Mouse (Mus musculus) forebrain, embryonic 15.5 days (tissue): ENCODE results near the gene Abcg4. TPM values are rescaled to one million over a fixed set of nuclear protein-coding genes. Genes with fewer than 3 reads are reported as not detected.
A peak's percentile ranks its signal among the peaks of the same experiment; 100 is the strongest.
"Not testable (repeated sequence)": the region's sequence is repeated elsewhere in the genome, so short reads cannot be mapped to it uniquely, and the experiment has no call there.

Experiments
- ATAC-seq: fragments of 200-750 bp; cut with Nextera tagmentation; replicated peaks from 2 replicates; pipeline ENCODE4 v1.8.0; 2017; ENCODE audit warnings: mild to moderate bottlenecking, moderate TSS enrichment, moderate library complexity
- H3K27ac ChIP-seq: fragments of 300-500 bp; sonication (generic); replicated peaks from 2 replicates; pipeline ENCODE4 v1.5.1; 2015; ENCODE audit warnings: mild to moderate bottlenecking, inconsistent platforms
- H3K27me3 ChIP-seq: fragments of 300-500 bp; sonication (generic); 2 replicates; pipeline ENCODE4 v1.6.1; 2015; ENCODE audit warnings: inconsistent platforms
- H3K36me3 ChIP-seq: fragments of 300-500 bp; sonication (generic); 2 replicates; pipeline ENCODE4 v1.6.1; 2015; ENCODE audit warnings: mild to moderate bottlenecking, inconsistent platforms
- H3K4me1 ChIP-seq: fragments of 300-500 bp; sonication (generic); 2 replicates; pipeline ENCODE4 v1.6.1; 2015; ENCODE audit warnings: inconsistent platforms
- H3K4me2 ChIP-seq: fragments of 300-500 bp; sonication (generic); replicated peaks from 2 replicates; pipeline ENCODE4 v1.6.1; 2015; ENCODE audit warnings: mild to moderate bottlenecking, inconsistent platforms
- H3K4me3 ChIP-seq: fragments of 300-500 bp; sonication (generic); 2 replicates; pipeline ENCODE4 v1.5.1; 2015; ENCODE audit warnings: mild to moderate bottlenecking, inconsistent platforms
- H3K9ac ChIP-seq: fragments of 300-500 bp; sonication (generic); replicated peaks from 2 replicates; pipeline ENCODE4 v1.6.1; 2015; ENCODE audit warnings: mild to moderate bottlenecking, inconsistent platforms
- H3K9me3 ChIP-seq: fragments of 300-500 bp; sonication (generic); 2 replicates; pipeline ENCODE4 v1.6.1; 2016; ENCODE audit warnings: inconsistent platforms
- WGBS: fragments of 180-500 bp; shearing (Covaris S2); methylation state at CpG from one replicate; pipeline ENCODE4 v1.1.7; 2015; ENCODE audit warnings: mixed read lengths; 5-methylcytosine and 5-hydroxymethylcytosine counted together
- polyA plus RNA-seq: library from polyadenylated mRNA; unstranded; fragments of >200 nt; fragmentation: Nextera tagmentation; extraction: Ambion mirVana; gene quantifications from 2 replicates; pipeline ENCODE4 v1.2.1, GENCODE M21; 2015

Abcg4 gene
- 14.2 and 15.6 TPM in 2 replicates for polyA plus RNA-seq

- Histone ChIP-seq H3K27ac (peak within 1 kb of the TSS; percentile 43), H3K4me2 (peak within 1 kb of the TSS; percentile 95), H3K27me3 (no peaks in the 10 kb centered on the region), H3K36me3 (peaks cover 20% of the 10 kb centered on the region), H3K4me3 (peak within 1 kb of the TSS; percentile 62), H3K4me1 (peaks cover 23% of the 10 kb centered on the region), H3K9ac (peak within 1 kb of the TSS; percentile 86), H3K9me3 (no peaks in the 10 kb centered on the region)
- WGBS = under 1% methylated on average over 38 of the region's 38 CpGs
- peak; percentile 62 for ATAC-seq
Observed at GRCm38 (mm10) chr9:44288076-44288958, at the start of gene Abcg4. Gene Abcg4 (minus strand): TSS chr9:44288615.

- Histone ChIP-seq H3K4me1 (peaks cover 27% of the 10 kb centered on the region), H3K4me3 (peak overlapping the region; percentile 92), H3K9ac (peak overlapping the region; percentile 20; the same call in 1 of the 2 replicates), H3K4me2 (peak overlapping the region; percentile 84; the same call in 1 of the 2 replicates), H3K36me3 (peaks cover 24% of the 10 kb centered on the region), H3K27me3 (no peaks in the 10 kb centered on the region), H3K27ac (no peak overlapping the region), H3K9me3 (no peaks in the 10 kb centered on the region)
- no peak for ATAC-seq
- WGBS = 64% methylated on average over 9 of the region's 9 CpGs
Observed at GRCm38 (mm10) chr9:44337436-44338169, 49.2 kb upstream of the Abcg4 start.

- no peaks in the 10 kb centered on the region for H3K27me3 ChIP-seq
- H3K9me3 ChIP-seq = no peaks in the 10 kb centered on the region
- peaks cover 25% of the 10 kb centered on the region for H3K4me1 ChIP-seq
- H3K27ac ChIP-seq = no peak overlapping the region
- peak overlapping the region; percentile 84 for H3K4me2 ChIP-seq
- peak overlapping the region; percentile 92 for H3K4me3 ChIP-seq
- ATAC-seq = no peak
- H3K36me3 ChIP-seq = peaks cover 28% of the 10 kb centered on the region
- WGBS = 79% methylated on average over 3 of the region's 3 CpGs
- peak overlapping the region; percentile 92 for H3K9ac ChIP-seq
Observed at GRCm38 (mm10) chr9:44336964-44337363, 48.5 kb upstream of the Abcg4 start.

- 16% methylated on average over 4 of the region's 4 CpGs for WGBS
- peak overlapping the region; percentile 92 for H3K9ac ChIP-seq
- peak overlapping the region; percentile 84 for H3K4me2 ChIP-seq
- peaks cover 33% of the 10 kb centered on the region for H3K36me3 ChIP-seq
- not testable (repeated sequence) for H3K27me3 ChIP-seq, H3K9me3 ChIP-seq, H3K27ac ChIP-seq, ATAC-seq
- peaks cover 25% of the 10 kb centered on the region for H3K4me1 ChIP-seq
- H3K4me3 ChIP-seq = peak overlapping the region; percentile 92
Observed at GRCm38 (mm10) chr9:44336513-44336912, 48.1 kb upstream of the Abcg4 start.

- Histone ChIP-seq H3K36me3 (peaks cover 36% of the 10 kb centered on the region), H3K9ac (peak overlapping the region; percentile 92), H3K9me3 (no peaks in the 10 kb centered on the region), H3K4me2 (peak overlapping the region; percentile 84), H3K4me1 (peaks cover 25% of the 10 kb centered on the region), H3K27ac (peak overlapping the region; percentile 93; the same call in 1 of the 2 replicates), H3K27me3 (no peaks in the 10 kb centered on the region), H3K4me3 (peak overlapping the region; percentile 92)
- no peak for ATAC-seq
- under 1% methylated on average over 5 of the region's 5 CpGs for WGBS
Observed at GRCm38 (mm10) chr9:44336093-44336406, 47.6 kb upstream of the Abcg4 start.

GRCm38 (mm10) chr9:44335331-44336092 lies 47.1 kb upstream of the Abcg4 start:
- WGBS = under 1% methylated on average over 50 of the region's 50 CpGs
- Histone ChIP-seq H3K36me3 (peaks cover 41% of the 10 kb centered on the region), H3K4me3 (peak overlapping the region; percentile 92), H3K9ac (peak overlapping the region; percentile 92), H3K27ac (peak overlapping the region; percentile 93), H3K9me3 (no peaks in the 10 kb centered on the region), H3K4me2 (peak overlapping the region; percentile 84), H3K27me3 (no peaks in the 10 kb centered on the region), H3K4me1 (peaks cover 25% of the 10 kb centered on the region)
- no peak; the same call in 1 of the 2 replicates for ATAC-seq

- peaks cover 25% of the 10 kb centered on the region for H3K4me1 ChIP-seq
- H3K9me3 ChIP-seq = no peaks in the 10 kb centered on the region
- peak within 1 kb of the TSS; percentile 92 for H3K4me3 ChIP-seq
- ATAC-seq = peak; percentile 97
- H3K27ac ChIP-seq = peak within 1 kb of the TSS; percentile 93
- peak within 1 kb of the TSS; percentile 84 for H3K4me2 ChIP-seq
- no peaks in the 10 kb centered on the region for H3K27me3 ChIP-seq
- H3K36me3 ChIP-seq = peaks cover 45% of the 10 kb centered on the region
- under 1% methylated on average over 89 of the region's 91 CpGs for WGBS
- H3K9ac ChIP-seq = peak within 1 kb of the TSS; percentile 92
Observed at GRCm38 (mm10) chr9:44334396-44335330, 46.2 kb upstream of the Abcg4 start, which contains the start of gene H2afx. Gene H2afx (plus strand): TSS chr9:44334694.

- no peak overlapping the region for H3K4me2 ChIP-seq
- no peak overlapping the region for H3K4me3 ChIP-seq
- no peak overlapping the region for H3K27ac ChIP-seq
- WGBS = 95% methylated on average over 13 of the region's 13 CpGs
- no peaks in the 10 kb centered on the region for H3K9me3 ChIP-seq
- peaks cover 44% of the 10 kb centered on the region for H3K36me3 ChIP-seq
- no peak overlapping the region for H3K9ac ChIP-seq
- ATAC-seq = no peak
- H3K4me1 ChIP-seq = peaks cover 26% of the 10 kb centered on the region
- H3K27me3 ChIP-seq = no peaks in the 10 kb centered on the region
Observed at GRCm38 (mm10) chr9:44332918-44333638, 44.7 kb upstream of the Abcg4 start.

GRCm38 (mm10) chr9:44330736-44331135 lies 42.3 kb upstream of the Abcg4 start:
- Histone ChIP-seq H3K9me3 (no peaks in the 10 kb centered on the region), H3K27ac (no peak overlapping the region), H3K36me3 (peaks cover 42% of the 10 kb centered on the region), H3K4me3 (no peak overlapping the region), H3K4me2 (no peak overlapping the region), H3K4me1 (peaks cover 19% of the 10 kb centered on the region), H3K27me3 (no peaks in the 10 kb centered on the region), H3K9ac (no peak overlapping the region)
- no peak for ATAC-seq
- 89% methylated on average over 6 of the region's 6 CpGs for WGBS

- H3K27me3 ChIP-seq = no peaks in the 10 kb centered on the region
- H3K4me2 ChIP-seq = peak overlapping the region; percentile 74
- no peak overlapping the region for H3K27ac ChIP-seq
- H3K36me3 ChIP-seq = peaks cover 31% of the 10 kb centered on the region
- WGBS = 91% methylated on average over 5 of the region's 5 CpGs
- H3K9ac ChIP-seq = peak overlapping the region; percentile 84
- no peaks in the 10 kb centered on the region for H3K9me3 ChIP-seq
- H3K4me3 ChIP-seq = peak overlapping the region; percentile 83
- H3K4me1 ChIP-seq = peaks cover 17% of the 10 kb centered on the region
- no peak for ATAC-seq
Observed at GRCm38 (mm10) chr9:44327926-44328325, 39.5 kb upstream of the Abcg4 start.
